Mouse (Mus musculus) ES-Bruce4 (cell line): ENCODE results near the gene Cyp27b1. TPM values are rescaled to one million over a fixed set of nuclear protein-coding genes. Genes with fewer than 3 reads are reported as not detected.
A peak's percentile ranks its signal among the peaks of the same experiment; 100 is the strongest.

Source experiments
- H3K27ac ChIP-seq: 2 replicates; pipeline ENCODE4 v1.5.1; 2012; ENCODE audit warnings: low read length, inconsistent platforms; ENCODE audit not compliant: insufficient read depth
- H3K27me3 ChIP-seq: 2 replicates; pipeline ENCODE4 v1.6.1; 2012; ENCODE audit warnings: mild to moderate bottlenecking, low read length, inconsistent platforms; ENCODE audit not compliant: control insufficient read depth, poor library complexity, insufficient read depth, severe bottlenecking
- H3K36me3 ChIP-seq: 2 replicates; pipeline ENCODE4 v1.6.1; 2012; ENCODE audit warnings: inconsistent platforms, mild to moderate bottlenecking, low read length, moderate library complexity; ENCODE audit not compliant: control insufficient read depth, poor library complexity, insufficient read depth, severe bottlenecking
- H3K4me1 ChIP-seq: one replicate; pipeline ENCODE4 v1.8.1; 2011; ENCODE audit warnings: low read length; ENCODE audit not compliant: control insufficient read depth, insufficient read depth
- H3K4me3 ChIP-seq: 2 replicates; pipeline ENCODE4 v1.5.1; 2011; ENCODE audit warnings: low read depth, mild to moderate bottlenecking, low read length
- H3K9ac ChIP-seq: 2 replicates; pipeline ENCODE4 v1.6.1; 2012; ENCODE audit warnings: low read depth, mild to moderate bottlenecking, inconsistent platforms; ENCODE audit not compliant: poor library complexity, severe bottlenecking
- H3K9me3 ChIP-seq: replicated peaks from 2 replicates; pipeline ENCODE4 v1.6.1; 2012; ENCODE audit warnings: mild to moderate bottlenecking, low read length, inconsistent platforms; ENCODE audit not compliant: control insufficient read depth, poor library complexity, insufficient read depth, severe bottlenecking
- CTCF ChIP-seq: IDR thresholded peaks from one replicate; pipeline ENCODE4 v1.8.1; 2011; ENCODE audit warnings: low read depth, low read length
- EP300 ChIP-seq: IDR thresholded peaks from 2 replicates; pipeline ENCODE4 v1.6.1; 2011; ENCODE audit warnings: low read depth, low read length; ENCODE audit not compliant: insufficient read depth
- POLR2A ChIP-seq: IDR thresholded peaks from one replicate; pipeline ENCODE4 v1.8.1; 2011; ENCODE audit warnings: low read length; ENCODE audit not compliant: insufficient read depth
- polyA plus RNA-seq: library from polyadenylated mRNA; stranded (reverse); fragments of >200 nt; gene quantifications from 2 replicates; pipeline ENCODE4 v1.2.4, GENCODE M21; 2011; ENCODE audit warnings: low read depth; ENCODE audit not compliant: missing spikeins, insufficient read depth, insufficient read length

The Cyp27b1 gene
- polyA plus RNA-seq, 1 experiment, result 0.42 TPM

DNA sequence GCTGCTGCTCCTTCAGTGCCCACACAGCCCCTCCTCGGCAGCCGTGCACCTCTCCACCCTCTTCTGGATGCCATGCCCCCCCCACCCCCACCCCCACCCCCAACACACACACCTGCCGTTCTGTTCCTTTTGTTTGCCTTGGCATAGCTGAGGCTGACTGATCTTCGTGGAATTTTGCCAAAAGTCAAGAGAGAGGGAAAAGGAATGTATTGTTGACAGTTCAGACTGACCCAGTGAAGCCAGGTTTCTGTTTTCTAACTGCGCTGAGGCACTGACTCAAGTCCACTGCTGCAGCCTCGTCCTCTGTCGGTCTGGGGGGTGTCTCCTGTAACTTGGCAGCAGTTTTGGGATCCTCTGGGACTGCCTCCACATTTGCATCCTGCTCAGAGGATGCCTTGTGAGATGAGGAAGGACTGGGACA is 46.3 kb downstream of the Cyp27b1 start:
- H3K36me3 ChIP-seq, result no peaks in the 10 kb centered on the region
- H3K9me3 ChIP-seq, result no peaks in the 10 kb centered on the region
- no peak overlapping the region for H3K9ac ChIP-seq
- TF ChIP-seq POLR2A, result no peak
- no peak for TF ChIP-seq CTCF
- no peak for TF ChIP-seq EP300
- H3K27ac ChIP-seq, result no peak overlapping the region
- H3K27me3 ChIP-seq, result peaks cover 2% of the 10 kb centered on the region; the same call in 1 of the 2 replicates
- H3K4me1 ChIP-seq, result no peaks in the 10 kb centered on the region
- H3K4me3 ChIP-seq, result no peak overlapping the region

DNA sequence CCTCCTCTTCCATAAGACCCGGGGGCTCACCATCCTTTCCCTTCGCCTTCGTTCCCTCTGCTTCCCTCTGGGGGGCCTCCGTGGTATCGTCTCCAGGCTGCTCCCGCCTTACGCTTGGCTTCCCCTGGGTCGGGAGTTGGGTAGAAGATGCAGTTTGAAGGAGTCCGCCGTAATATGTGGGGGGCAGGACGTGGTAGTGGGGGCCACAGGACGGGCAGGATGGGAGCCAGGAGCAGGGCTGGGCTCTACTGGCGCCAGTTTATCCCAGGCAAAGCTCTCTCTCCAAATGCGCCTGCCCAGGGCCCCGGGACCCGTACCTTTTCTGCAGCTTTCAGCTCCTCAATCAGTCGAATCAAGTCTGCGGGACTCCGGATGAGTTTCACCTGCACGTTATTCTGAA is 50.5 kb downstream of the Cyp27b1 start:
- H3K27me3 ChIP-seq, result no peaks in the 10 kb centered on the region
- H3K4me1 ChIP-seq, result no peaks in the 10 kb centered on the region
- peak; percentile 1 for TF ChIP-seq CTCF
- no peak for TF ChIP-seq POLR2A
- H3K9ac ChIP-seq, result no peak overlapping the region
- H3K36me3 ChIP-seq, result no peaks in the 10 kb centered on the region
- H3K4me3 ChIP-seq, result no peak overlapping the region
- no peaks in the 10 kb centered on the region for H3K9me3 ChIP-seq
- no peak overlapping the region for H3K27ac ChIP-seq

DNA sequence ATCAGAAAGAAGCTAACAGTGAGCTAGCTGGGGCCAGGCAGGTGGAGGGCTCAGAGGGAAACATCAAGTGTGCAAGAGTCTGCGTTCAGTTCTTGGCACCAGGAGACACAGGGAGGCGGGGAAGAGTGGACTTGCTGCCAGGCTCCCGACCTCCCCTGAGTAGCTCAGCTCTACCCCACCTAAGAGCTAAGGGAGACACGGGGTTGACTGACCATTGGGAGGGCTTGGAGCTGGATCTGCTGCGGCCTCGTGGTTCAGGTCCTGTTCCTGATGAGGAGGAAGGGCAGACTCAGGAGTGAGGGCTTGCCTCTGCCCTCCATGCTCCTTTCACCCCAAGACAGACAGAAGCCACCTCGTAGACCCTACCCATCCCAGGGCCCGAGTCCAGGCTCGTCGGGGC is 51.1 kb downstream of the Cyp27b1 start:
- no peaks in the 10 kb centered on the region for H3K36me3 ChIP-seq
- no peak overlapping the region for H3K27ac ChIP-seq
- TF ChIP-seq CTCF (no peak), EP300 (no peak), POLR2A (no peak)
- no peaks in the 10 kb centered on the region for H3K4me1 ChIP-seq
- no peak overlapping the region for H3K9ac ChIP-seq
- no peaks in the 10 kb centered on the region for H3K27me3 ChIP-seq
- no peaks in the 10 kb centered on the region for H3K9me3 ChIP-seq
- H3K4me3 ChIP-seq, result no peak overlapping the region

DNA sequence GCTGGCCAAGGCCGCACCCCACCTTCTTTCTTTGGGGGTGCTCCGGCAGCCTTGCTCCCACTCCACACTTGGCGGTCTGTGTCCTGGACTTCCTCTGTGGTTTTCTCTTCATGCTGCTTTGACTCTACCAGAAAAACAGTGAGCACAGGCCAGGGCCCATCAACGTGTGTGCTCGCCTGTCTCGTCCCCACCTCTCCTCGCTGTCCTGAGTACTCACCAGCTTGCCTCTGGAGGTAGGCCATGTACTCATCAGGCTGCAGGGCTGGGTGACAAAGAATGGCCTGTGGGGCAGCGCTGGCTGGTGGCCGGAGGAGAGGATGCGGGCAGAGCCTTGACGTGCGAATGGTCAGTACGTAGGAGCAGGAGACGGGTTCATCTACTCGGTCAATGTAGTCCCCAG is 51.8 kb downstream of the Cyp27b1 start:
- TF ChIP-seq POLR2A, result no peak
- no peak for TF ChIP-seq EP300
- no peak for TF ChIP-seq CTCF
- no peak overlapping the region for H3K4me3 ChIP-seq
- H3K27me3 ChIP-seq, result no peaks in the 10 kb centered on the region
- no peaks in the 10 kb centered on the region for H3K36me3 ChIP-seq
- no peaks in the 10 kb centered on the region for H3K9me3 ChIP-seq
- no peak overlapping the region for H3K27ac ChIP-seq
- no peak overlapping the region for H3K9ac ChIP-seq
- H3K4me1 ChIP-seq, result no peaks in the 10 kb centered on the region

DNA sequence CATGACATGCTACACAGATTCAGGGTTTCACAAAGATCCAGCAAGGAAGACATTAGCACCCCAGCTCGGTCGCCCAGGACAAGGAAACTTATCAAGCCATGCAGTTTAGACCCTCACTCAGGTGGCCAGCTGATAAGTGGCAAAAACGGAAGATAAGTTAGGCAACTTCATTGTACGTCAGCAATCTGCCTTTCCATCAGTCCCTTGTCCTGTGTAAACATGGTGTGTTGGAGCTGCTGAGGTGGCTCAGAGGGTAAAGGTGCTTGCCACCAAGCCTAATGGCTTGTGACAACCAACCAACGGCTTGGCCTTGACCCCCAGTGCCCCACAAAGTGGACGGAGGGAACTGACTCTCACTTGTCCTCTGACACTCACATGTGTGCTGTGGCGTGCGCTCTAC is 52.4 kb downstream of the Cyp27b1 start:
- Histone ChIP-seq H3K9me3 (no peaks in the 10 kb centered on the region), H3K9ac (no peak overlapping the region), H3K4me3 (no peak overlapping the region), H3K27me3 (no peaks in the 10 kb centered on the region), H3K36me3 (no peaks in the 10 kb centered on the region), H3K27ac (no peak overlapping the region), H3K4me1 (no peaks in the 10 kb centered on the region)
- TF ChIP-seq CTCF (no peak), POLR2A (no peak), EP300 (no peak)

DNA sequence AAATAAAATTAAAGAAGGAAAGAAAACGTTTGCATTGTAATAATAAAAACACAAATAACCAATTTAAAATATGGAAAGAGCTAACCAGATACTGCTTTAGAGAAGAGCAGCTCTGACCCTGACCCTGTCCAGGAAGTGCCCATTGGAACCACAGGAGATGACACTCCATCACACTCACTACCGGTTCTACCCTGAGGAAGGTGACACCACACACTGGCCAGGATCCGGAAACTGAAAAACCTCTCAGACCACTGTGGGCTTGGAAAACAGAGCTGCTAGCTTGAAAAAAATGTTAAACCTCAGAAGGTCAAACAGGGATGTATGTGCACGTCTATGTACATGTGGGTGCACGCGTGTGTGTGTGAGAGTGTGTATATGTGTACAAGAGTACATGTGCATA is 53.1 kb downstream of the Cyp27b1 start:
- no peak overlapping the region for H3K27ac ChIP-seq
- no peak for TF ChIP-seq EP300
- TF ChIP-seq CTCF, result no peak
- TF ChIP-seq POLR2A, result no peak
- H3K9ac ChIP-seq, result no peak overlapping the region
- no peak overlapping the region for H3K4me3 ChIP-seq
- no peaks in the 10 kb centered on the region for H3K36me3 ChIP-seq
- H3K9me3 ChIP-seq, result no peaks in the 10 kb centered on the region
- H3K27me3 ChIP-seq, result no peaks in the 10 kb centered on the region
- no peaks in the 10 kb centered on the region for H3K4me1 ChIP-seq

Other genes with a start within 250 kb of the Cyp27b1 start
- 10.2 and 14.3 TPM in 2 replicates for gene Atp23, start 146.9 kb upstream of the Cyp27b1 start, polyA plus RNA-seq
- 60.9 and 62.0 TPM in 2 replicates for gene Ctdsp2, start 69.5 kb upstream of the Cyp27b1 start, polyA plus RNA-seq
- gene Avil, start 47.5 kb upstream of the Cyp27b1 start, polyA plus RNA-seq, result 0.19 and 0.78 TPM in 2 replicates
- 40.6 and 47.9 TPM in 2 replicates for gene Tsfm, start 17.4 kb upstream of the Cyp27b1 start, polyA plus RNA-seq
- gene Mettl1, start 6.8 kb upstream of the Cyp27b1 start, polyA plus RNA-seq, result 20.2 and 22.8 TPM in 2 replicates
- 0.41 and 0.51 TPM in 2 replicates for gene Eef1akmt3, start 6.7 kb upstream of the Cyp27b1 start, polyA plus RNA-seq
- gene March9, start 11.9 kb downstream of the Cyp27b1 start, polyA plus RNA-seq, result 8.8 and 9.5 TPM in 2 replicates
- gene Cdk4, start 15.3 kb downstream of the Cyp27b1 start, polyA plus RNA-seq, result 619 and 675 TPM in 2 replicates
- gene Tspan31, start 22.0 kb downstream of the Cyp27b1 start, polyA plus RNA-seq, result 71.0 and 75.9 TPM in 2 replicates
- gene Agap2, start 27.0 kb downstream of the Cyp27b1 start, polyA plus RNA-seq, result 0.72 and 0.85 TPM in 2 replicates
- 14.1 and 16.7 TPM in 2 replicates for gene Os9, start 72.9 kb downstream of the Cyp27b1 start, polyA plus RNA-seq
- 7.7 and 9.5 TPM in 2 replicates for gene B4galnt1, start 117.0 kb downstream of the Cyp27b1 start, polyA plus RNA-seq
- gene Slc26a10, start 132.4 kb downstream of the Cyp27b1 start, polyA plus RNA-seq, result 24.6 and 35.2 TPM in 2 replicates
- gene Arhgef25, start 141.8 kb downstream of the Cyp27b1 start, polyA plus RNA-seq, result 50.9 and 54.3 TPM in 2 replicates
- 49.8 and 50.8 TPM in 2 replicates for gene Dtx3, start 147.5 kb downstream of the Cyp27b1 start, polyA plus RNA-seq
- 36.7 and 39.2 TPM in 2 replicates for gene Pip4k2c, start 163.3 kb downstream of the Cyp27b1 start, polyA plus RNA-seq
- gene Kif5a, start 215.1 kb downstream of the Cyp27b1 start, polyA plus RNA-seq, result 7.3 and 8.0 TPM in 2 replicates
- gene Dctn2, start 218.1 kb downstream of the Cyp27b1 start, polyA plus RNA-seq, result 124 and 125 TPM in 2 replicates
- 26.2 and 26.7 TPM in 2 replicates for gene Mbd6, start 240.8 kb downstream of the Cyp27b1 start, polyA plus RNA-seq